Mouse (Mus musculus) hindbrain, embryonic 11.5 days (tissue): Measurements from ENCODE around the gene Nav1. TPM values are rescaled to one million over a fixed set of nuclear protein-coding genes. Genes with fewer than 3 reads are reported as not detected.
A peak's percentile ranks its signal among the peaks of the same experiment; 100 is the strongest.

Source experiments
- ATAC-seq: fragments of 200-750 bp; cut with Nextera tagmentation; 2 replicates; pipeline ENCODE4 v1.8.0; 2017; ENCODE audit warnings: mild to moderate bottlenecking, moderate TSS enrichment, moderate library complexity; ENCODE audit not compliant: low FRiP score
- DNase-seq: peaks from one replicate; pipeline ENCODE4 v3.0.0-alpha.2; 2015; ENCODE audit warnings: low spot score
- H3K27ac ChIP-seq: fragments of 300-500 bp; sonication (generic); 2 replicates; pipeline ENCODE4 v1.5.1; 2014; ENCODE audit warnings: mild to moderate bottlenecking, low read depth, low read length
- H3K27me3 ChIP-seq: fragments of 300-500 bp; sonication (generic); 2 replicates; pipeline ENCODE4 v1.6.1; 2014; ENCODE audit warnings: mild to moderate bottlenecking, low read length, moderate library complexity, mixed read lengths; ENCODE audit not compliant: control insufficient read depth, insufficient read depth
- H3K36me3 ChIP-seq: fragments of 300-500 bp; sonication (generic); 2 replicates; pipeline ENCODE4 v1.6.1; 2014; ENCODE audit warnings: mild to moderate bottlenecking, low read length, moderate library complexity, mixed read lengths; ENCODE audit not compliant: control insufficient read depth, insufficient read depth
- H3K4me1 ChIP-seq: fragments of 300-500 bp; sonication (generic); replicated peaks from 2 replicates; pipeline ENCODE4 v1.6.1; 2014; ENCODE audit warnings: low read length, mixed read lengths; ENCODE audit not compliant: control insufficient read depth, insufficient read depth
- H3K4me2 ChIP-seq: fragments of 300-500 bp; sonication (generic); replicated peaks from 2 replicates; pipeline ENCODE4 v1.6.1; 2014; ENCODE audit warnings: mild to moderate bottlenecking, low read depth, low read length
- H3K4me3 ChIP-seq: fragments of 300-500 bp; sonication (generic); 2 replicates; pipeline ENCODE4 v1.5.1; 2014; ENCODE audit warnings: low read depth, low read length
- H3K9ac ChIP-seq: fragments of 300-500 bp; sonication (generic); 2 replicates; pipeline ENCODE4 v1.6.1; 2014; ENCODE audit warnings: low read depth, low read length
- H3K9me3 ChIP-seq: fragments of 300-500 bp; sonication (generic); 2 replicates; pipeline ENCODE4 v1.6.1; 2016; ENCODE audit warnings: low read length; ENCODE audit not compliant: control insufficient read depth
- WGBS: fragments of 180-500 bp; shearing (Covaris S2); extraction: QIAGEN DNeasy Blood & Tissue Kit; methylation state at CpG from one replicate; pipeline ENCODE4 v1.1.7; 2014; 5-methylcytosine and 5-hydroxymethylcytosine counted together
- polyA plus RNA-seq: library from polyadenylated mRNA; unstranded; fragments of >200 nt; fragmentation: Nextera tagmentation; extraction: Ambion mirVana; gene quantifications from 2 replicates; pipeline ENCODE4 v1.2.1, GENCODE M21; 2014

The Nav1 gene
- polyA plus RNA-seq, 1 experiment from 2014 or later, result 21.0 TPM

DNA sequence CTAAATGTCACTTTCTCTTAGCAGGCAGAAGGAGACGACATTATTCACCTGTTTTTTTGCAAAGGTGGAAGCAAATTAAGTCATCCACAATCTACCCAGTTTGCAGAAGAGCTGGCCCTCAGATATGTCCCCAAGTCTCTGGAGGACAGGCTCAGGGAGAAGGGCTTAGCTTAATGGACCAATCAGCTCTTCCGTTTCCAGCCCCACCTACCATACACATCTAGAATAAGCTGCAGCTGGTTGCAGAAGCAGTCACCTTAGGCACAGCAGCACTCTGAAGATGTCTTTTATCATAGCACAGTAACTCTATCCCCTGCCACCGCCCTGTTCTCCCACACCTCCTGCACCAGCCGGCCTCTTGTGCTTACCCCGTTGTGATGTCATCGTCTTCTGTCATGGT, 75.1 kb downstream of the Nav1 start:
- WGBS, result 91% methylated on average over 6 of the region's 6 CpGs
- Histone ChIP-seq H3K9ac (no peak overlapping the region), H3K4me1 (no peaks in the 10 kb centered on the region), H3K27ac (no peak overlapping the region), H3K4me2 (no peak overlapping the region), H3K9me3 (no peaks in the 10 kb centered on the region), H3K27me3 (no peaks in the 10 kb centered on the region), H3K36me3 (no peaks in the 10 kb centered on the region), H3K4me3 (no peak overlapping the region)
- no peak for DNase-seq
- no peak for ATAC-seq

DNA sequence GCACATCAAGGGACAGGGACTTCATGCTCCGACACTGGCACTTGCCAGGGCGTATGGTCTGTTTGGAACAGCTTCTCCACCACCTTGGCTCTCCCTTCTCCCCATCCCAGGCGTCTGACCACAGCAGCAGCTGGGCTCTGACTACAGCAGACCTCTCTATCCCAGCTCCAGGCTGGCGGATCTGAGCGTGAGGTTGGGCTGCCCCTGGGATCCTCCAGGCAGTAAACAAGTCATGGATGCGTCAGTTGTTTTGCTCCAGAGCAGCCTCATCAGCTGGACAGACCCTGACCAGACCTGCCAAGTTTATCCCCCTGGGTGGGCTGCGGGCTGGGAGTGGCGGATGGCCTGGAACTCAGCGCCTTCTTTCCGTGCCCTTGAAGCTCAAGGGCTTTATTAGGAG, 76.0 kb downstream of the Nav1 start:
- Histone ChIP-seq H3K4me2 (no peak overlapping the region), H3K27ac (no peak overlapping the region), H3K4me3 (no peak overlapping the region), H3K4me1 (no peaks in the 10 kb centered on the region), H3K36me3 (no peaks in the 10 kb centered on the region), H3K9ac (no peak overlapping the region), H3K27me3 (no peaks in the 10 kb centered on the region), H3K9me3 (no peaks in the 10 kb centered on the region)
- DNase-seq (no peak), ATAC-seq (no peak)
- WGBS, result 70% methylated on average over 10 of the region's 10 CpGs

DNA sequence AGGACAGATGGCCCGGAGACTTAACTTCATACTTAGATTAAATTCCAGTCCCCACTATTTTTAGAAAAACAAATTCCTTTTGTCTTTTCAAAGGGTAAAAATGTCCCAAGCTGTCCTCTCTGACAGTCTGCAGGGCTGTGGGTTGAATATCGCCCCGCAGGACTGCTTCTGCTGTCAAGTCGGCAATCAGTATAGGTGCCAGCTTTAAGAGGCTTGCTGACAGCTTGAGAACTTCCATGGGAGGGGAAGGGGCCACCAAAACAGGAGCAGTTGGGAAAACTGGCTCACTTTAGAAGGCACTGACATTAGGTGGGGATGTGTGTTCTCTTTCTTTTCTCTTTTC, 82.6 kb downstream of the Nav1 start:
- 63% methylated on average over 4 of the region's 4 CpGs for WGBS
- no peak overlapping the region for H3K9ac ChIP-seq

DNA sequence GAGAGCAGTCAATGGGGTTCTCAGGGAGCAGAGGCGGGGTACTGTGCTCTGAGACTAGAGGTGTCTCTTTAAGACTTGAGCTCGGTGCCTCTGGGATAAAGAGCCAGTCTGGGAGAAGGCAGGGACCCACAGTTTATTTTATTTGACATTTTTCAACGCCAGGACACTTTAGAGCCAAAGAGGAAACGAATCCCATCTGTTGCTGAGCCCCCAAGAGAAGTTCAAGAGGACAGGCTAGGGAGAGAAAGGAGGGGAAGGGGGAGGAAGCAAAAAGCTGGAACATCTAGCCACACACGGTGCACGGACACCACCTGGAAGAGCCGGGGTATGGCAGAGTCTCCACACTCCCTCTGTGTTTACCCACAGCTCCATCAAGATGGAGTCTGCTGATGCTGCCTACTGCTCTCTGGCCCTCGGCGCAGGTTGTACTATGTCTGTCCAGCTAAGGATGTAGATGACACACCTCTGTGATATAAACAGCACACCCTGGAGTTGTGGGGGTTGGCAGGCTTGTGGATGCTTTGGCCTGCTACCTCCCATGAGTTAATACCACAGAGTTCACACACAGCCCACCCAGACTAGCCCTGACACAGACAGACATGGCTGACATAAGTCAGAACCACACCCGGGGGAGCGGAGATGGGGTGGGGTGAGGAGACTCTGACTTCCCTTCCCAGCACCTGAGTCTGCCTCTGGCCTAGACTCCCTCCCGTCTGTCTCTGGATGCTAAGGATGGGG, 83.1 kb downstream of the Nav1 start:
- 72% methylated on average over 12 of the region's 12 CpGs for WGBS
- Histone ChIP-seq H3K9ac (no peak overlapping the region), H3K9me3 (no peaks in the 10 kb centered on the region), H3K4me3 (no peak overlapping the region), H3K4me1 (no peaks in the 10 kb centered on the region), H3K27ac (no peak overlapping the region), H3K27me3 (no peaks in the 10 kb centered on the region), H3K4me2 (no peak overlapping the region), H3K36me3 (no peaks in the 10 kb centered on the region)
- ATAC-seq (no peak), DNase-seq (no peak)

More for the DNA sequence above, 82.6 kb downstream of the Nav1 start:
- no peak overlapping the region for H3K4me2 ChIP-seq
- H3K9me3 ChIP-seq, result no peaks in the 10 kb centered on the region
- no peaks in the 10 kb centered on the region for H3K4me1 ChIP-seq
- no peak overlapping the region for H3K4me3 ChIP-seq
- no peak for ATAC-seq
- no peak overlapping the region for H3K27ac ChIP-seq
- H3K36me3 ChIP-seq, result no peaks in the 10 kb centered on the region
- DNase-seq, result no peak
- H3K27me3 ChIP-seq, result no peaks in the 10 kb centered on the region

DNA sequence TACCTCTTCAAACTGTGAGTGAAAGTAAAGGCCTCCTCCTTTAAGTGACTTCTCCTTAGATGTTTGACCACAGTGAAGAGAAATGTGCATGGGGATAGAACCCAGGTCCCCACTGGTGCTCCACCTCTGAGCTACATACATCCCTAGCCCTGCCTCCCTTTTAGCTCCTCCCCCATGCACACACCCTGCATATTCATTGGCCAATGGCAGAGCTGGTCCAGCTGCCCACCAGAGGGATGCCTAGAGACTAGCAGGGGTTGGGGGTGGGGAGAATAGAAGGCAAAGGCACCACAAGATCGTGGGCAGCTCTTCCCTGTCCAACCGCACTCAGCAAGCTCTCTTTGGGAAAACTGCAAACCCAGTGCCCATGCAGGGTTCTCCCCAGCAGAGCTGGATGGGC, 83.8 kb downstream of the Nav1 start:
- Histone ChIP-seq H3K9me3 (no peaks in the 10 kb centered on the region), H3K4me1 (no peaks in the 10 kb centered on the region), H3K27ac (no peak overlapping the region), H3K9ac (no peak overlapping the region), H3K4me2 (no peak overlapping the region), H3K36me3 (no peaks in the 10 kb centered on the region), H3K27me3 (no peaks in the 10 kb centered on the region), H3K4me3 (no peak overlapping the region)
- DNase-seq (no peak), ATAC-seq (no peak)
- 85% methylated on average over 2 of the region's 2 CpGs for WGBS

DNA sequence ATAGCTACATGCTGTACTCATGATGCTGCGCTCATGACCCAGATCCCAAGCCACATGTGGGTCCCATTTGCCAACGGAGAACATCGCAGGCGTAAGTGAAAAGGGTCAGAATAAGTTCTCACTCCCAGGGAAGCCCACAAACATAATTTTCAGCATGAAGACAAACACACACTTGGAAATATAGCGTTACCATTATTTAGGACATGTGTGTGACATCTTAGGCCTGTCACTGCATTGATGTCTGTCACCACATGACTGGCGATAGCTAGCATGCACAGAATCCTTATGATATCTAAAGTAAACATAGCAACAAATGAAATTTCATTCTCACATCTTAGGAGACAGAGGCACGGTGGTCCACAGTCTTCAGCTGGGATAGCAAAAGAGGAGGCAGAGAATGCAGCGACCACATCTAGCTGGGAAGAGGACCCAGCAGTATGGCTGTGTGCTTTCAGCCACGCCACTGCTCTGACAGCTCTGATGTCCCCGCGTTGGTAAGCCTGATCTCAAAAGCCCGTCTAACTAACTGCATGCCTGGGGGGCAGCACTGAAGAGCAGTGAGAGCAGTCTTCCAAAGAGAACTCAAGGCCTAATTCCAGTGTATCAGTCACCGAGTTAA, 86.4 kb downstream of the Nav1 start:
- Histone ChIP-seq H3K9me3 (no peaks in the 10 kb centered on the region), H3K4me3 (no peak overlapping the region), H3K4me1 (no peaks in the 10 kb centered on the region), H3K9ac (no peak overlapping the region), H3K4me2 (no peak overlapping the region), H3K27me3 (no peaks in the 10 kb centered on the region), H3K27ac (no peak overlapping the region), H3K36me3 (no peaks in the 10 kb centered on the region)
- WGBS, result 90% methylated on average over 13 of the region's 13 CpGs
- DNase-seq (no peak), ATAC-seq (no peak)

DNA sequence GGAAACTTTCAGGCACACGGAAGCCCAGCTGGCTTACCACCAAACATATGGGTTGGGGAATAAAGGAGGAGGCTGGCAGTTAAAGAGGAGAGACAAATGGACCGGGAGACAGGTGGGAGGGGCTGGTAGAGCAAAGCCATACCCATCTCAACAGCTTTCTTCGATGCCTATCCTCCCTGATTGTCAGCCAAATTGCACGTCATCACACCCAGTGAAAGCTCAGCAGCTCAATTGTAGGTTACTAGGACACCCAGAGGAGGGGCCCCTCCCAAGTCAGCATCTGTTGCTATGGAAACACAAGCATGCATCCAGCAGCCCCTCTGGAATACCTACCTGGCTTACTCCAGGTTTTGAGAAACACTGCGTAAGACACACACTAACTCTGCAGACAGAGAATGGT, 88.4 kb downstream of the Nav1 start:
- Histone ChIP-seq H3K36me3 (no peaks in the 10 kb centered on the region), H3K27me3 (no peaks in the 10 kb centered on the region), H3K27ac (no peak overlapping the region), H3K4me2 (no peak overlapping the region), H3K4me1 (no peaks in the 10 kb centered on the region), H3K4me3 (no peak overlapping the region), H3K9ac (no peak overlapping the region), H3K9me3 (no peaks in the 10 kb centered on the region)
- 27% methylated on average over 5 of the region's 5 CpGs for WGBS
- DNase-seq, result no peak
- 0 out of 2 replicates have a peak, but pooled peaks have one; percentile 12 for ATAC-seq

DNA sequence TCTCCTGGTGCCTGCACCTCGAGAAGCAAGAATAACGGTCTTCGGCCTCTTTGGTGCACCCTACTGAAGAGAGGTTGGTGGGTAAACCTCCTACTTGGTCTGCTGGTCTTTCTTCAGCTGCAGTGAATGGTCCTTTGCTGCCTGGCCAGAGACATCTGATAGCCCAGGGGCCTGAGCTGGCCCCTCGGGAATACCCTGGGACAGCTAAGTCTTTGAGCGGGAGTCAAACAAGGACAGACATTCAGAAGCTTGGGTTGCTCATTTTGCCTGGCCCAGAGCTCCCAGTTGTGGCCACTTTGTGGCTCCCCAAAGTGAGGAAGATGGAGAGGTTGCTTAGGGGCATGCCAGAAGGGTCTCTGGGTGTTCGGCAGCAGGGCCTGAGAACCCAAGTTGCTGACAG, 89.6 kb downstream of the Nav1 start:
- ATAC-seq, result no peak
- WGBS, result 83% methylated on average over 6 of the region's 6 CpGs

More for the DNA sequence above, 89.6 kb downstream of the Nav1 start:
- DNase-seq, result no peak
- Histone ChIP-seq H3K4me1 (no peaks in the 10 kb centered on the region; the same call in 1 of the 2 replicates), H3K9me3 (no peaks in the 10 kb centered on the region), H3K9ac (no peak overlapping the region), H3K4me2 (no peak overlapping the region), H3K36me3 (no peaks in the 10 kb centered on the region), H3K27ac (no peak overlapping the region), H3K4me3 (no peak overlapping the region), H3K27me3 (no peaks in the 10 kb centered on the region)
